Mouse (Mus musculus) midbrain, embryonic 15.5 days (tissue): Measurements from ENCODE around the gene Sv2a. TPM values are rescaled to one million over a fixed set of nuclear protein-coding genes. Genes with fewer than 3 reads are reported as not detected.
"Not testable (repeated sequence)": the region's sequence is repeated elsewhere in the genome, so short reads cannot be mapped to it uniquely, and the experiment has no call there.

ENCODE experiments used
- ATAC-seq: fragments of 200-750 bp; cut with Nextera tagmentation; replicated peaks from 2 replicates; pipeline ENCODE4 v1.8.0; 2017; ENCODE audit warnings: moderate TSS enrichment
- H3K27ac ChIP-seq: fragments of 300-500 bp; sonication (generic); 2 replicates; pipeline ENCODE4 v1.5.1; 2015; ENCODE audit warnings: mild to moderate bottlenecking, inconsistent platforms
- H3K27me3 ChIP-seq: fragments of 300-500 bp; sonication (generic); replicated peaks from 2 replicates; pipeline ENCODE4 v1.6.1; 2015; ENCODE audit warnings: inconsistent platforms
- H3K36me3 ChIP-seq: fragments of 300-500 bp; sonication (generic); replicated peaks from 2 replicates; pipeline ENCODE4 v1.6.1; 2015; ENCODE audit warnings: inconsistent platforms
- H3K4me1 ChIP-seq: fragments of 300-500 bp; sonication (generic); 2 replicates; pipeline ENCODE4 v1.6.1; 2015; ENCODE audit warnings: inconsistent platforms
- H3K4me2 ChIP-seq: fragments of 300-500 bp; sonication (generic); 2 replicates; pipeline ENCODE4 v1.6.1; 2015; ENCODE audit warnings: inconsistent platforms, mild to moderate bottlenecking, moderate library complexity
- H3K4me3 ChIP-seq: fragments of 300-500 bp; sonication (generic); 2 replicates; pipeline ENCODE4 v1.5.1; 2015; ENCODE audit warnings: mild to moderate bottlenecking, inconsistent platforms
- H3K9ac ChIP-seq: fragments of 300-500 bp; sonication (generic); 2 replicates; pipeline ENCODE4 v1.6.1; 2015; ENCODE audit warnings: mild to moderate bottlenecking, inconsistent platforms
- H3K9me3 ChIP-seq: fragments of 300-500 bp; sonication (generic); 2 replicates; pipeline ENCODE4 v1.6.1; 2016; ENCODE audit warnings: inconsistent platforms
- WGBS: fragments of 180-500 bp; shearing (Covaris S2); methylation state at CpG from one replicate; pipeline ENCODE4 v1.1.7; 2015; ENCODE audit warnings: mixed read lengths; 5-methylcytosine and 5-hydroxymethylcytosine counted together
- polyA plus RNA-seq: library from polyadenylated mRNA; unstranded; fragments of >200 nt; fragmentation: Nextera tagmentation; extraction: Ambion mirVana; gene quantifications from 2 replicates; pipeline ENCODE4 v1.2.1, GENCODE M21; 2015

Gene Sv2a
- polyA plus RNA-seq, 1 experiment from 2014 or later, result 142 TPM

DNA sequence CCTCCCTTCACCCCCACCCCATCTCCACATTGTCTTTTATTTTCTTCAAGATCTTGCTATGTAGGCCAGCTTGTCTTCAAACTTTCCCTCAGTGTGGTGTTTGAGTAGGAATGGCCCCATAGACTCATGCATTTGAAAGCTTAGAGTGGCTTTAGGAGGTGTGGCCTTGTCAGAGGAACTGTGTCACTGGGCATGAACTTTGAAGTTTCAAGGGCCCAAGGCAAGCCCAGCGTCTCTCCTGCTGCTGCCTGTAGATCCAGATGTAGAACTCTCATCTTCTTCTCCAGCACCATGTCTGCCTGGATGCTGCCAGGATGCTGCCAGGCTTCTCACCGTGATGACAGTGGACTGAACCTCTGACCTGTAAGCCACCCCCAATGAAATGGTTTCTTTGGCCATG is 47.9 kb downstream of the Sv2a start:
- no peaks in the 10 kb centered on the region for H3K9me3 ChIP-seq
- no peaks in the 10 kb centered on the region for H3K4me1 ChIP-seq
- H3K4me3 ChIP-seq, result no peak overlapping the region
- WGBS, result 65% methylated on average over 2 of the region's 2 CpGs
- no peak for ATAC-seq
- no peak overlapping the region for H3K27ac ChIP-seq
- no peak overlapping the region for H3K4me2 ChIP-seq
- H3K9ac ChIP-seq, result no peak overlapping the region
- no peaks in the 10 kb centered on the region for H3K36me3 ChIP-seq
- H3K27me3 ChIP-seq, result no peaks in the 10 kb centered on the region

DNA sequence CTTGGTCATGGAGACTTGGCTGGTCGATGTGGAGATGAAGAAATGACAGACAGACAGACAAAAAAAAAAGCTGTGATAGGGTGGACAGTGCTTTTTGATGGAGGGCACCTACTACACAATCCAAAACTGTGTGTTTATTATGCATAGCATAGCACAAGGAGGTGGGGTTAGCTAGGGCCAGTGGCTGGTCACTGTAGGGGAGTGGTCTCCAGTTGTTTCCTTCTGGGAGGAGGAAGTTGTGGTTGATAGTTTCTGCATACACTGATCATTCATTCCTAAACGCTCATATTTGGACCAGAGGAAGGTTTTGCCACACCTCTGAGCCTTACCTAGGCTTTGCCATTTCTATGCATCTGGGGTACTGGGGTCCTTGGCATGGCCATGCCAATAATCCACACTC is 49.5 kb downstream of the Sv2a start:
- H3K9ac ChIP-seq, result no peak overlapping the region
- no peaks in the 10 kb centered on the region for H3K9me3 ChIP-seq
- H3K27me3 ChIP-seq, result no peaks in the 10 kb centered on the region
- no peaks in the 10 kb centered on the region for H3K4me1 ChIP-seq
- H3K4me3 ChIP-seq, result no peak overlapping the region
- 83% methylated on average over 2 of the region's 2 CpGs for WGBS
- H3K4me2 ChIP-seq, result no peak overlapping the region
- H3K36me3 ChIP-seq, result no peaks in the 10 kb centered on the region
- H3K27ac ChIP-seq, result no peak overlapping the region
- no peak for ATAC-seq

DNA sequence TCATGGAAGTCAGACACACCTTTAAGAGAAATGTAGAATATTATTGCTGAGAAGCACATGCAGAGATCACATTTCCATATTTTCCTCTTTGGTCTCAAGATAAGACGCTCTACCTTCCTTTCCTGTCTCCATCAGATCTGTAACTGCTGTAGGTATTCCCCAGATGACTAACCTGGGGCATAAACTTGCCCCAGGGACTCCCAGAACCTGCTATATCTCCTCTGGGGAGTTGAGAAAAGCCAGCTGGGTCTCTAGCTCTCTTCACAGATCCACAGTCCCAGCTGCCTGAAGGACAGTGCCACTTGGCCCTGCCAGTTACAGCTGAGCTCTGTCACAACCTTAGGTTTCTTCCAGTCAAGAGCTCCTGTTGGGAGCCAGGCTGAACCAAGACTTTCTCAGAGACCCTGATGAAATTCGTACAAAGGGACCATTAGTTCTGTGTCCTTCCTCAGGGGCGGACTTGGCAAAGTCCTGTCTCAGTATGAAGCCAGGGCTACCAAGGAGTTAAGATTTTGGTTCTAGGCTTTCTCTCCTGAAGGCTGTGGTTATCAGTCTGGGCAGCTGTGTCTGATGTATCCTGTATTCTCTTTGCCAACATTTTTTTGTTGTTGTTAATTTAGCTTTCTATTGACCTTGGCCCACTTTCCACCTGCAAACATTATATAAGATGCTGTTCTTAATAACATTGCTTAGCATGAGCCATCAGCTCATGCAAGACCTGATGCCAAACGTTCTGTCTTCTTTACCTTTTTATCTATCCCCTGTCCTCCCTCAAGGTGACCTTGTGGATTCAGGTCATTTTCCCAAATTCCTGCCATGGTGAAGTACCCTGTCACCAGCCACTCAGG is 50.2 kb downstream of the Sv2a start:
- H3K27me3 ChIP-seq, result no peaks in the 10 kb centered on the region
- H3K9me3 ChIP-seq, result no peaks in the 10 kb centered on the region
- no peaks in the 10 kb centered on the region for H3K36me3 ChIP-seq
- H3K9ac ChIP-seq, result no peak overlapping the region
- H3K4me1 ChIP-seq, result no peaks in the 10 kb centered on the region
- ATAC-seq, result no peak
- no peak overlapping the region for H3K27ac ChIP-seq
- no peak overlapping the region for H3K4me2 ChIP-seq
- 72% methylated on average over 4 of the region's 4 CpGs for WGBS
- H3K4me3 ChIP-seq, result no peak overlapping the region

DNA sequence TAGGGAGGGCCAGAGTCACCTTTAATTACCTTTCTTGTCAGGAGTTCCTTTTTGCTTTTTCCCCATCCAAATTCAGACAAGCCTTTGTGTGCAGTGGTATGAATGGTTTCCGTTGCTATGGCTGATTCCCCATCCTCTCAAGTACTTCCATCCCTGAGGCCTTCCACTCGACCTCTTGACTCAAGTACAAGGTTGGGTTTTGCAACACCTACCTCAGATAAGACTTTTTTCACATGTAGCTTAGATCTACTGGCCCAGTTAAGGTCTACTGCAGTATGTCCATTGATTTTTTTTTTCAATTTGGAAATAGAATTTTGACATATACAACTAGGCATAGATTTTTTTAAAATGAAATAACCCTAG is 50.8 kb downstream of the Sv2a start:
- H3K4me3 ChIP-seq, result no peak overlapping the region
- H3K27me3 ChIP-seq, result no peaks in the 10 kb centered on the region
- no peak overlapping the region for H3K4me2 ChIP-seq
- no peaks in the 10 kb centered on the region for H3K4me1 ChIP-seq
- WGBS, result 59% methylated on average over 2 of the region's 2 CpGs
- H3K9me3 ChIP-seq, result no peaks in the 10 kb centered on the region
- no peaks in the 10 kb centered on the region for H3K36me3 ChIP-seq
- H3K27ac ChIP-seq, result no peak overlapping the region
- no peak overlapping the region for H3K9ac ChIP-seq
- no peak for ATAC-seq

GRCm38 (mm10) chr3:96234914-96235313 is 54.0 kb downstream of the Sv2a start:
- no peak overlapping the region for H3K27ac ChIP-seq
- ATAC-seq, result no peak
- no peaks in the 10 kb centered on the region for H3K27me3 ChIP-seq
- H3K4me1 ChIP-seq, result peaks cover 13% of the 10 kb centered on the region
- no peak overlapping the region for H3K9ac ChIP-seq
- H3K4me3 ChIP-seq, result no peak overlapping the region
- WGBS, result 88% methylated on average over 2 of the region's 2 CpGs
- no peaks in the 10 kb centered on the region for H3K36me3 ChIP-seq
- H3K4me2 ChIP-seq, result no peak overlapping the region
- H3K9me3 ChIP-seq, result no peaks in the 10 kb centered on the region

DNA sequence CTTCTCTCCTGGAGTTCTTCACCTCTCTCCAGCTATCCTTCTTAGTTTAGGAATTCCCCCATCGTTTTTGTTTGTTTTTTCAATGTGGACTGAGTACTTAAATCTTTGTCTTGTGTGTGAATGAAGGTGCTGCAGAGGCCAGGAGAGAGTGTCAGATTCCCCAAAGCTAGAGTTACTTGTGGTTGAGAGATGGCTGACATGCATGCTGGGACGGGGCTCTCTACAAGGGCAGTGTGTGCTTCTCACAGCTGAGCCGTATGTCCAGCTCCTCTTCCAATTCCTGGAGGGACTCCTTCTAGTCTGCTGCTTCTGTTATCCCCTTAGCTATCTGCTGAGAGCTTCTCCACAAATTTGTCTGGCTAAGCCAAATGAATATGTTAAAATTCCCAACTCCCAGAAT is 54.9 kb downstream of the Sv2a start:
- H3K4me2 ChIP-seq, result no peak overlapping the region
- no peak overlapping the region for H3K9ac ChIP-seq
- 76% methylated on average over 3 of the region's 3 CpGs for WGBS

DNA sequence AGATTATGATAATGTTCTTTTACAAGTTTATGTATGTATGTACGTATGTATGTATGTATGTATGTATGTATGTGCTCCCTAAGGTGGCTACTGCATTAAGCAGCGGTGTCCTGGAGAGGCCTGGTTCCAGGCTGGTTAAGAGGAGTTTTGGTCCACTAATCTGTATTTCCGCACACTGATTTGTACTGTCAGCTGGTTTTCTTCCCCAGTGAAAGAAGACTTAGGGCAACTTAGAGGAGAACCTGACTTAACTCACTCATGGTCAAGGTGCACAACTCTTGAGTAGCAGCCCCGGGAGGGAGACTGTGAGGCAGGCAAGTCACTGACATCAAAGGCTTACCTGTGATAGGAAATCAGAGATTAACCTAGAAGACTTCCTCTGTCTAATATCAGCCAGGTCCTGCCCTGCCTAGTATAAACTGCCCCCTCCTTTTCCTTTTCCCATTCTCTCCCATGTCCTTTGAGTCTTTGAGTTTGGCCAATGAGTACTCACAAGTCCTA is 55.9 kb downstream of the Sv2a start:
- no peaks in the 10 kb centered on the region for H3K27me3 ChIP-seq
- no peak overlapping the region for H3K27ac ChIP-seq
- no peaks in the 10 kb centered on the region for H3K9me3 ChIP-seq
- H3K9ac ChIP-seq, result 0 out of 2 replicates have a peak overlapping the region, but pooled peaks have one; percentile 13
- ATAC-seq, result no peak
- H3K4me2 ChIP-seq, result peak overlapping the region; percentile 42
- no peaks in the 10 kb centered on the region for H3K36me3 ChIP-seq
- 82% methylated on average over 4 of the region's 4 CpGs for WGBS
- peaks cover 18% of the 10 kb centered on the region for H3K4me1 ChIP-seq
- H3K4me3 ChIP-seq, result no peak overlapping the region

More for the DNA sequence above, 54.9 kb downstream of the Sv2a start:
- Histone ChIP-seq H3K27me3 (no peaks in the 10 kb centered on the region), H3K36me3 (no peaks in the 10 kb centered on the region), H3K9me3 (no peaks in the 10 kb centered on the region), H3K27ac (no peak overlapping the region), H3K4me3 (no peak overlapping the region), H3K4me1 (peaks cover 15% of the 10 kb centered on the region)
- no peak for ATAC-seq

DNA sequence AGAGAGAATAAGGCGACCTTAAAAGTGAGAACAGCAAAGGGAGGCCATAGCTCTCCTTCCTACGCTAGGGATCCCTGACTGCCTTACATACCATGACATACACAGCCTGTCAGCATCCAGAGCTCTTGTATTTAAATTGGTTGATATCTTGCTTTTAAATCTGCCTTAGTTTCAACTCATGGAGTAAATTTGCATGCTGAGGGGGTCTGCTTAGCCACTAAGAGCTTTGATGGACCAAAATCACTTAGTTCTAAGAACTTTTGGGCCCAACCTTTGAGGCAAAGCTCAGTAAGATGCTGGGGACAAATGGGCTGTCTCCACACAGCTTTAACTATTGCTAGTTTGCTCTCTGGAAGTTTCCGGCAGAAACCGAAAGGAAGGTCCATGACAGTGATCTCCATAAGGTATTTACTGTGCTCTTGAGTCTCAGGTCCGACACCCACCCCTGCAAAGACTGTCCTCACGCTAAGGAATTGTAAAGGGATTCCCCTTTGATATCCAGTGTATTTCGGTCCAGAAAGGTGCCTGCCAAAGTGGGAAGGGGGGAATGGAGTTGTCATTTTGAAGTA is 56.5 kb downstream of the Sv2a start:
- H3K4me1 ChIP-seq, result peaks cover 18% of the 10 kb centered on the region
- WGBS, result 24% methylated on average over 7 of the region's 7 CpGs
- ATAC-seq, result no peak
- H3K9ac ChIP-seq, result peak overlapping the region; percentile 13; the same call in 1 of the 2 replicates
- no peaks in the 10 kb centered on the region for H3K27me3 ChIP-seq
- H3K4me3 ChIP-seq, result peak overlapping the region; percentile 23
- no peaks in the 10 kb centered on the region for H3K36me3 ChIP-seq
- peak overlapping the region; percentile 42 for H3K4me2 ChIP-seq
- H3K9me3 ChIP-seq, result no peaks in the 10 kb centered on the region
- no peak overlapping the region for H3K27ac ChIP-seq

GRCm38 (mm10) chr3:96237904-96238511 is 57.1 kb downstream of the Sv2a start:
- no peak overlapping the region for H3K27ac ChIP-seq
- no peaks in the 10 kb centered on the region for H3K36me3 ChIP-seq
- H3K9me3 ChIP-seq, result no peaks in the 10 kb centered on the region
- no peaks in the 10 kb centered on the region for H3K27me3 ChIP-seq
- 2% methylated on average over 12 of the region's 12 CpGs for WGBS
- peak overlapping the region; percentile 27; the same call in 1 of the 2 replicates for H3K9ac ChIP-seq
- no peak for ATAC-seq
- peak overlapping the region; percentile 23 for H3K4me3 ChIP-seq
- H3K4me2 ChIP-seq, result peak overlapping the region; percentile 42
- peaks cover 18% of the 10 kb centered on the region for H3K4me1 ChIP-seq

DNA sequence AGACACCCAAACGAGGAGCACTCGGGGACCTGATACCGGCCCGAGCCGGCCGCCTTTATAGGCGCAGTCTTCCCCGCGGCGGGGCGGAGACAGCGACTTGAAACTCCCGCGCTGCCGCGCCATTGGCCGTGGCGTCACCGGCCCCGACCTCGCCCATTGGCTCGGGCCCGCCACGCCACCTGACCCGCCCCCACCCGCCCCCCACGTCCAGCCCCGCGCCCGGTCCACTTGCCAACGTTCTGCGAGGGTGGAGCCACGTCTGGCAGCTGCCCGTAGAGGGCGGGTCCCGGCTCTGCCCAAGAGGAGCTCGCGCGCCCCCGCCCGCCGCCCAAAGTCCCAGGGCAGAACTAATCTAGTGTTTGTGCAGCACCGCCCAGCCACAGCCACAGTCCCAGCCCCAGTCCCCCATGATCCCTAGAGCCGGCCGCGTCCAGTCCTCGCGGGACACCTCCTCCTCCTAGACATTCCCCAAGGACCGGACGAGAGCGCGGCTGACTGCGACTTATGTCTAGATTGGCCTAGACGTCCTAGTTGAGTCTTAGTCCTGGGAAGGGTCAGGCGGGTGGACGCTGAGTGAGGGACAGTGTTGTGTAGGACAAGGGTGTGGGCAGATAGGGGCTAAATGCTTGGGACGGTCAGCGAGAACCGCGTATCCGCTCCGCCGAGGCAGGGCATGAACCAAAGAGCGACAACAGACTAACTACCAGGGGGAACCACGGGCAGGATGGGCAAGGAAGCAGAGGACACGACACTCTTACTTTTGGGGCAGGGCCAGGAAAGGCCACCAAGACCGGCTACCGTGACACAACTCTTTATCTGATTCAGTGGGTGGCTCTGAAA is 58.2 kb downstream of the Sv2a start, which contains the start of gene Hist2h3c2:
TSS of gene Hist2h3c2 (minus strand) at position 174 of the 840 bp plus-strand sequence.
- WGBS, result under 1% methylated on average over 23 of the region's 68 CpGs
- not testable (repeated sequence) for H3K9me3 ChIP-seq, H3K36me3 ChIP-seq, H3K27me3 ChIP-seq
- peaks cover 21% of the 10 kb centered on the region for H3K4me1 ChIP-seq
- peak; percentile 89 for ATAC-seq
- peak within 1 kb of the TSS; percentile 45 for H3K4me2 ChIP-seq
- peak within 1 kb of the TSS; percentile 37 for H3K4me3 ChIP-seq
- peak within 1 kb of the TSS; percentile 27; the same call in 1 of the 2 replicates for H3K9ac ChIP-seq
- H3K27ac ChIP-seq, result peak within 1 kb of the TSS; percentile 67; the same call in 1 of the 2 replicates

- not testable (repeated sequence) for H3K27me3 ChIP-seq, H3K9me3 ChIP-seq, H3K36me3 ChIP-seq
- Histone ChIP-seq H3K4me2 (peak within 1 kb of the TSS; percentile 51), H3K27ac (peak within 1 kb of the TSS; percentile 87), H3K4me3 (peak within 1 kb of the TSS; percentile 37), H3K9ac (peak within 1 kb of the TSS; percentile 27), H3K4me1 (peaks cover 28% of the 10 kb centered on the region)
- ATAC-seq, result peak; percentile 89
- WGBS, result 4% methylated on average over 24 of the region's 85 CpGs
These were observed 59.2 kb downstream of the Sv2a start, which contains the start of gene Hist2h2aa2 for GRCm38 (mm10) chr3:96239949-96240798. Gene Hist2h2aa2 (minus strand): TSS chr3:96240276.
